Mouse (Mus musculus): ENCODE results near the gene Cox7a1. TPM values are rescaled to one million over a fixed set of nuclear protein-coding genes. Genes with fewer than 3 reads are reported as not detected.
A peak's percentile ranks its signal among the peaks of the same experiment; 100 is the strongest.

Cox7a1 gene
- total and polyA plus RNA-seq, 3 experiments: 1.6 to 15.2 (median 14.0) TPM

DNA sequence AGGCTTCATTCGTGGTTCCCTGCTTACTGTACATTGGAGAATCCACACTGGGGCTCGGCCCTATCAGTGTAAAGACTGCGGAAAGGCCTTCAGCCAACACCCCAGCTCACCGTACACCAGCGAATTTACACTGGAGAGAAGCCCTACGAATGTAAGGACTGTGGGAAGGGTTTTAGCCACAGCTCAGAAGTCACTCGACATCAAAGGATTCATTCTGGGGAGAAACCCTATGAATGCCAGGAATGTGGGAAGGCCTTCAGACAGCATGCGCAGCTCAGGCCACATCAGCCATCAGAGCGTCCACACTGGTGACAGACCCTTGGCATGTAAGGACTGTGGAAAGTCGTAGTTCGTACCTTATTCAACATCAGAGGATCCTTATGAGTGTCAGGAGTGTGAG is 5.7 kb upstream of the Cox7a1 start:
- no peaks in the 10 kb centered on the region for H3K9me3 ChIP-seq (replicated peaks; ENCODE audit: low read length)
- H3K4me3 ChIP-seq (replicated peaks in 1 of 3; ENCODE audit: low read depth in 2 of 3, low read length in 2 of 3, poor library complexity in 1 of 3): no peak overlapping the region
- no peak for DNase-seq (ENCODE audit: extremely low read depth)
- no peak overlapping the region for H3K4me2 ChIP-seq (ENCODE audit: insufficient read depth, low read depth, poor library complexity, severe bottlenecking)
- no peaks in the 10 kb centered on the region for H3K79me2 ChIP-seq (replicated peaks; ENCODE audit: control insufficient read depth, extremely low read depth, insufficient read depth, poor library complexity, severe bottlenecking)
- no peaks in the 10 kb centered on the region for H3K27me3 ChIP-seq (replicated peaks)
- peaks cover 0 to 4% of the 10 kb centered on the region in 2 experiments; a peak in 3 of 4 replicates for H3K4me1 ChIP-seq (ENCODE audit: control insufficient read depth in 1 of 2, insufficient read depth in 2 of 2)
- TF ChIP-seq USF2 (conservative IDR thresholded peaks at IDR 0.05; ENCODE audit: low read depth, low read length) (no peak), CTCF (conservative IDR thresholded peaks at IDR 0.05 in 1 of 2, IDR thresholded peaks at IDR 0.05 in 1 of 2; ENCODE audit: low read depth in 2 of 2, low read length in 2 of 2) (no peak)
- no peak overlapping the region for H3K27ac ChIP-seq (ENCODE audit: insufficient read depth, low read depth)
- H3K36me3 ChIP-seq (replicated peaks in 1 of 2; ENCODE audit: control insufficient read depth in 1 of 2, insufficient read depth in 1 of 2, low read length in 1 of 2): peaks cover 19 to 35% of the 10 kb centered on the region in 2 experiments
- dilution Hi-C loops (cut with MboI; ENCODE audit: extremely low pct_ligation_motif_present, extremely low pct_unique_long_range_greater_than_20kb, low sequenced_read_pairs): no loop called here
- in situ Hi-C loops (cut with MboI; ENCODE audit: low pct_ligation_motif_present, low pct_unique_long_range_greater_than_20kb, low sequenced_read_pairs): no loop called here
- H3K9ac ChIP-seq (ENCODE audit: insufficient read depth, low read depth): no peak overlapping the region

- no peak overlapping the region for H3K9ac ChIP-seq (ENCODE audit: insufficient read depth, low read depth)
- dilution Hi-C loops (cut with MboI; ENCODE audit: extremely low pct_ligation_motif_present, extremely low pct_unique_long_range_greater_than_20kb, low sequenced_read_pairs): no loop called here
- H3K27ac ChIP-seq (ENCODE audit: insufficient read depth, low read depth): no peak overlapping the region
- H3K36me3 ChIP-seq (replicated peaks in 1 of 2; ENCODE audit: control insufficient read depth in 1 of 2, insufficient read depth in 1 of 2, low read length in 1 of 2): peaks cover 29 to 45% of the 10 kb centered on the region in 2 experiments
- DNase-seq (ENCODE audit: extremely low read depth): peak; percentile 76
- no peaks in the 10 kb centered on the region for H3K9me3 ChIP-seq (replicated peaks; ENCODE audit: low read length)
- in situ Hi-C loops (cut with MboI; ENCODE audit: low pct_ligation_motif_present, low pct_unique_long_range_greater_than_20kb, low sequenced_read_pairs): loop anchor here (5.0 kb wide), 1 partner anchor 36 kb away; no protein-coding TSS in a partner anchor
- no peaks in the 10 kb centered on the region for H3K27me3 ChIP-seq (replicated peaks)
- H3K4me2 ChIP-seq (ENCODE audit: insufficient read depth, low read depth, poor library complexity, severe bottlenecking): no peak overlapping the region
- H3K4me3 ChIP-seq (replicated peaks in 1 of 3; ENCODE audit: low read depth in 2 of 3, low read length in 2 of 3, poor library complexity in 1 of 3): no peak overlapping the region
- H3K79me2 ChIP-seq (replicated peaks; ENCODE audit: control insufficient read depth, extremely low read depth, insufficient read depth, poor library complexity, severe bottlenecking): no peaks in the 10 kb centered on the region
- peaks cover 0 to 15% of the 10 kb centered on the region in 2 experiments; a peak in 3 of 4 replicates for H3K4me1 ChIP-seq (ENCODE audit: control insufficient read depth in 1 of 2, insufficient read depth in 2 of 2)
- no peak for TF ChIP-seq MEF2A (IDR thresholded peaks at IDR 0.05; ENCODE audit: borderline replicate concordance, low read depth, low read length)
- TF ChIP-seq BHLHE40 (IDR thresholded peaks at IDR 0.05; ENCODE audit: low read depth, low read length): no peak
- TF ChIP-seq UBTF (IDR thresholded peaks at IDR 0.05; ENCODE audit: low read depth, low read length): no peak
- peak; percentile 62 for TF ChIP-seq ZC3H11A (IDR thresholded peaks at IDR 0.05; ENCODE audit: low read depth, low read length)
- peak; percentile 96 for TF ChIP-seq RAD21 (IDR thresholded peaks at IDR 0.05; ENCODE audit: low read depth, low read length)
- no peak for TF ChIP-seq ETS1 (conservative IDR thresholded peaks at IDR 0.05; ENCODE audit: low read depth, low read length)
- no peak for TF ChIP-seq POLR2A (IDR thresholded peaks at IDR 0.05; ENCODE audit: low read depth, low read length)
- TF ChIP-seq CHD1 (IDR thresholded peaks at IDR 0.05; ENCODE audit: low read depth, low read length): no peak
- TF ChIP-seq CHD2 (IDR thresholded peaks at IDR 0.05; ENCODE audit: low read length): no peak
- no peak for TF ChIP-seq ZNF384 (IDR thresholded peaks at IDR 0.05; ENCODE audit: low read depth, low read length)
- TF ChIP-seq GABPA (IDR thresholded peaks at IDR 0.05; ENCODE audit: insufficient replicate concordance, low read depth, low read length): no peak
- no peak for TF ChIP-seq MAZ (IDR thresholded peaks at IDR 0.05; ENCODE audit: low read depth, low read length)
- no peak for TF ChIP-seq TCF12 (IDR thresholded peaks at IDR 0.05; ENCODE audit: low read depth, low read length)
- TF ChIP-seq E2F4 (IDR thresholded peaks at IDR 0.05; ENCODE audit: insufficient replicate concordance, low read depth, low read length): no peak
- TF ChIP-seq SMC3 (IDR thresholded peaks at IDR 0.05; ENCODE audit: low read depth, low read length): peak; percentile 91
- TF ChIP-seq JUND (conservative IDR thresholded peaks at IDR 0.05; ENCODE audit: low read depth, low read length): no peak
- 0 out of 2 replicates have a peak, but pooled peaks have one; percentile 43 for TF ChIP-seq IRF4 (IDR thresholded peaks at IDR 0.05; ENCODE audit: low read depth, low read length)
- no peak for TF ChIP-seq ZMIZ1 (IDR thresholded peaks at IDR 0.05; ENCODE audit: low read depth, low read length)
- TF ChIP-seq ZKSCAN1 (IDR thresholded peaks at IDR 0.05; ENCODE audit: borderline replicate concordance, low read depth, low read length): no peak
- peak; percentile 79 to 97 for TF ChIP-seq CTCF (conservative IDR thresholded peaks at IDR 0.05 in 1 of 2, IDR thresholded peaks at IDR 0.05 in 1 of 2; ENCODE audit: low read depth in 2 of 2, low read length in 2 of 2)
- no peak for TF ChIP-seq POLR2AphosphoS2 (IDR thresholded peaks at IDR 0.05; ENCODE audit: low read depth, low read length)
- no peak for TF ChIP-seq MAX (IDR thresholded peaks at IDR 0.05; ENCODE audit: low read length)
- TF ChIP-seq USF2 (conservative IDR thresholded peaks at IDR 0.05; ENCODE audit: low read depth, low read length): no peak
- TF ChIP-seq RCOR1 (conservative IDR thresholded peaks at IDR 0.05; ENCODE audit: low read depth, low read length): no peak
- no peak for TF ChIP-seq ELF1 (IDR thresholded peaks at IDR 0.05; ENCODE audit: low read depth, low read length)
- TF ChIP-seq EP300 (IDR thresholded peaks at IDR 0.05; ENCODE audit: low read length): no peak
- TF ChIP-seq JUN (IDR thresholded peaks at IDR 0.05; ENCODE audit: insufficient read depth, low read depth, low read length): no peak
- TF ChIP-seq PAX5 (IDR thresholded peaks at IDR 0.05; ENCODE audit: low read length): no peak
- no peak for TF ChIP-seq KAT2A (IDR thresholded peaks at IDR 0.05; ENCODE audit: insufficient replicate concordance, low read length)
- 0 out of 2 replicates have a peak, but pooled peaks have one; percentile 27 for TF ChIP-seq HCFC1 (IDR thresholded peaks at IDR 0.05; ENCODE audit: low read depth, low read length)
- TF ChIP-seq TBP (conservative IDR thresholded peaks at IDR 0.05; ENCODE audit: low read depth, low read length): no peak
- TF ChIP-seq USF1 (IDR thresholded peaks at IDR 0.05; ENCODE audit: low read depth, low read length): no peak
- TF ChIP-seq MAFK (IDR thresholded peaks at IDR 0.05; ENCODE audit: insufficient replicate concordance, low read length): no peak
Observed at GRCm38 (mm10) chr7:30181308-30181707, 2.6 kb upstream of the Cox7a1 start.
